Comparison of ENCODE assay signal across 9 mouse cellular contexts in the genomic region with DNA sequence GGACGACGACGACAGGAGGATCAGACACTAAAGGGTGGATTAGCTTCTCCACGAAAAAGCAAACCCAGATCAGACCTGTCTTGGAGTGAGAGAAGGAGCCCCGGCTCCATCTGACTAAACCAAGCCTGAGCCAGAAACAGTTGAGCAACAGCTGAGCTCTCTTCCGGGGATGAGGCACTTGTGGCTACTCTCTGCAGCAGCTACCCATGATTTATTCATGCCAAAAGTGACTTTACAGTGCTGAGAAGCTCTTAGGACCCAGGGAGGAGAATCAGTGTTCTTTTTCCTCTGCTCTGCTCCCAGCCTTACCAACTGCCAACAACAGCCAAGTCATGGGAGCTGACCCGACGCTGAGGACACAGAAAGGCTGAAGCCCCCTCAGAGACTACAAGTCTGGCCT. TPM values are rescaled to one million over a fixed set of nuclear protein-coding genes. Genes with fewer than 3 reads are reported as not detected.
DNase-seq lines count a peak whose midpoint lies in the region; ATAC-seq and TF ChIP-seq lines count a peak whose summit lies in the region.
"Had no signal": no experiment of that assay in that cellular context is flagged by ENCODE, and none has a peak within 500 bp of the region (broad histone marks: within the 10 kb centered on the region; RNA-seq: fewer than 3 reads in every experiment).

No protein-coding gene starts in this region.

- no peak overlapping the region for H3K4me2 ChIP-seq in liver, embryonic 15.5 days
- H3K4me2 ChIP-seq: stomach, embryonic 15.5 days had no signal

- no peaks in the 10 kb centered on the region for H3K9me3 ChIP-seq in liver, embryonic 15.5 days (replicated peaks)
- H3K9me3 ChIP-seq: stomach, embryonic 15.5 days had no signal

- peak overlapping the region; percentile 53; the same call in 1 of the 2 replicates for H3K27ac ChIP-seq in cerebellum, adult 2 months (ENCODE audit: insufficient read depth, low read length)
- peak overlapping the region; percentile 80 for H3K27ac ChIP-seq in bone marrow macrophage, adult 2 months (ENCODE audit: insufficient read depth, low read depth, low read length)
- peak overlapping the region; percentile 6; the same call in 1 of the 2 replicates for H3K27ac ChIP-seq in liver, embryonic 15.5 days (replicated peaks)
- H3K27ac ChIP-seq: stomach, embryonic 15.5 days had no signal

- no peak for DNase-seq in cerebellum, adult 2 months
- peak; percentile 49 for DNase-seq in kidney, postnatal 10 days
- DNase-seq in kidney, adult 9 months: no peak
- no peak for DNase-seq in embryo, embryonic 10 days (ENCODE audit: low spot score)
- no peak for DNase-seq in spleen, adult 12 weeks (ENCODE audit: low spot score)

- H3K4me3 ChIP-seq in cerebellum, adult 2 months (replicated peaks; ENCODE audit: insufficient read depth, low read depth, low read length): no peak overlapping the region
- peak overlapping the region; percentile 35 for H3K4me3 ChIP-seq in bone marrow macrophage, adult 2 months (ENCODE audit: insufficient read depth, low read length)
- H3K4me3 ChIP-seq in liver, embryonic 15.5 days (replicated peaks): no peak overlapping the region
- H3K4me3 ChIP-seq: stomach, embryonic 15.5 days had no signal

- no peak for TF ChIP-seq CTCF in cerebellum, adult 2 months (IDR thresholded peaks at IDR 0.05; ENCODE audit: borderline replicate concordance, insufficient read depth, low read depth, low read length)
- no peak for TF ChIP-seq CTCF in bone marrow macrophage, adult 2 months (IDR thresholded peaks at IDR 0.05; ENCODE audit: low read depth, low read length)

- no peak overlapping the region for H3K9ac ChIP-seq in liver, embryonic 15.5 days
- H3K9ac ChIP-seq: stomach, embryonic 15.5 days had no signal

- TF ChIP-seq POLR2A in cerebellum, adult 2 months (IDR thresholded peaks at IDR 0.05; ENCODE audit: borderline replicate concordance, insufficient read depth, low read length): no peak
- TF ChIP-seq POLR2A in bone marrow macrophage, adult 2 months (IDR thresholded peaks at IDR 0.05; ENCODE audit: borderline replicate concordance, low read depth, low read length): no peak

- H3K27me3 ChIP-seq in cerebellum, adult 2 months (ENCODE audit: control insufficient read depth, insufficient read depth, low read length): no peaks in the 10 kb centered on the region
- H3K27me3 ChIP-seq in liver, embryonic 15.5 days: no peaks in the 10 kb centered on the region
- H3K27me3 ChIP-seq: stomach, embryonic 15.5 days had no signal

- no peak for ATAC-seq in cerebellum, adult (ENCODE audit: insufficient number of reproducible peaks, low FRiP score, low TSS enrichment)
- ATAC-seq in liver, embryonic 15.5 days (ENCODE audit: insufficient read depth): no peak

- H3K36me3 ChIP-seq in liver, embryonic 15.5 days (replicated peaks): peaks cover 33% of the 10 kb centered on the region

- H3K4me1 ChIP-seq in cerebellum, adult 2 months (ENCODE audit: control insufficient read depth, insufficient read depth, low read length): peaks cover 10% of the 10 kb centered on the region; the same call in 1 of the 2 replicates
- H3K4me1 ChIP-seq in bone marrow macrophage, adult 2 months (ENCODE audit: control insufficient read depth, insufficient read depth, low read length): peaks cover 64% of the 10 kb centered on the region
- H3K4me1 ChIP-seq in liver, embryonic 15.5 days (replicated peaks): peaks cover 49% of the 10 kb centered on the region
- H3K4me1 ChIP-seq: stomach, embryonic 15.5 days had no signal

- WGBS in cerebellum, adult 2 months: 16% methylated on average over 8 of the region's 8 CpGs
- 64% methylated on average over 8 of the region's 8 CpGs for WGBS in liver, embryonic 15.5 days (ENCODE audit: insufficient replicate concordance)

RNA-seq across cellular contexts. Expression of a gene that starts 9.5 kb away (rescaled TPM):
- 111 and 121 TPM in 2 replicates for polyA plus RNA-seq in cerebellum, adult 2 months (2012; rRNA removed)
- 117 and 141 TPM in 2 replicates for polyA plus RNA-seq in bone marrow macrophage, adult 2 months (2012; ENCODE audit: insufficient read depth, insufficient read length, missing spikeins)
- polyA plus RNA-seq in liver, embryonic 15.5 days (2015; fragmentation: Nextera tagmentation; extraction: Ambion mirVana): 62.7 and 64.8 TPM in 2 replicates

RNA-seq across cellular contexts. Expression of a gene that starts 9.5 kb away (rescaled TPM):
- polyA plus RNA-seq in cerebellum, adult 2 months (2012; rRNA removed): 24.3 and 25.9 TPM in 2 replicates
- polyA plus RNA-seq in bone marrow macrophage, adult 2 months (2012; ENCODE audit: insufficient read depth, insufficient read length, missing spikeins): 133 and 152 TPM in 2 replicates
- 117 and 132 TPM in 2 replicates for polyA plus RNA-seq in liver, embryonic 15.5 days (2015; fragmentation: Nextera tagmentation; extraction: Ambion mirVana)

RNA-seq across cellular contexts. Expression of a gene that starts 41.1 kb away (rescaled TPM):
- polyA plus RNA-seq in cerebellum, adult 2 months (2012; rRNA removed): 3.6 and 3.8 TPM in 2 replicates
- polyA plus RNA-seq in bone marrow macrophage, adult 2 months (2012; ENCODE audit: insufficient read depth, insufficient read length, missing spikeins): not detected in 2 replicates
- polyA plus RNA-seq in liver, embryonic 15.5 days (2015; fragmentation: Nextera tagmentation; extraction: Ambion mirVana): 31.9 and 33.9 TPM in 2 replicates

RNA-seq across cellular contexts. Expression of a gene that starts 47.4 kb away (rescaled TPM):
- polyA plus RNA-seq in cerebellum, adult 2 months (2012; rRNA removed): 8.8 and 9.7 TPM in 2 replicates
- 0.28 and 0.32 TPM in 2 replicates for polyA plus RNA-seq in bone marrow macrophage, adult 2 months (2012; ENCODE audit: insufficient read depth, insufficient read length, missing spikeins)
- 34.9 and 36.4 TPM in 2 replicates for polyA plus RNA-seq in liver, embryonic 15.5 days (2015; fragmentation: Nextera tagmentation; extraction: Ambion mirVana)

RNA-seq across cellular contexts. Expression of a gene that starts 56.9 kb away (rescaled TPM):
- polyA plus RNA-seq in cerebellum, adult 2 months (2012; rRNA removed): 223 and 230 TPM in 2 replicates
- polyA plus RNA-seq in bone marrow macrophage, adult 2 months (2012; ENCODE audit: insufficient read depth, insufficient read length, missing spikeins): 274 and 288 TPM in 2 replicates
- polyA plus RNA-seq in liver, embryonic 15.5 days (2015; fragmentation: Nextera tagmentation; extraction: Ambion mirVana): 384 and 391 TPM in 2 replicates

Comparison
In these comparisons a context has a peak if more than half of its experiments do, and no peak if none do; other contexts are left out.
1. H3K27ac ChIP-seq: peak in every context shown above with its lines; median percentile 80 in bone marrow macrophage, adult 2 months; 53 in cerebellum, adult 2 months; 6 in liver, embryonic 15.5 days.